Mouse (Mus musculus) macrophage (primary cell): ENCODE results near the gene Sept9. TPM values are rescaled to one million over a fixed set of nuclear protein-coding genes. Genes with fewer than 3 reads are reported as not detected.

Source experiments
- H3K27ac ChIP-seq: fragments of 350-480 bp; formaldehyde crosslinking; 2 replicates; pipeline ENCODE4 v1.9.0; 2021
- H3K36me3 ChIP-seq: fragments of 350-480 bp; formaldehyde crosslinking; 2 replicates; pipeline ENCODE4 v1.9.0; 2021; ENCODE audit errors: inconsistent target
- H3K4me3 ChIP-seq: fragments of 350-480 bp; formaldehyde crosslinking; 2 replicates; pipeline ENCODE4 v1.9.0; 2021; ENCODE audit errors: inconsistent target
- H3K79me2 ChIP-seq: fragments of 350-480 bp; formaldehyde crosslinking; 2 replicates; pipeline ENCODE4 v1.9.0; 2021; ENCODE audit errors: inconsistent target
- WGBS: methylation state at CpG from one replicate; pipeline ENCODE4 v1.1.7; 2026; ENCODE audit warnings: inconsistent platforms; ENCODE audit not compliant: missing documents; 5-methylcytosine and 5-hydroxymethylcytosine counted together
- polyA plus RNA-seq: library from polyadenylated mRNA; stranded (reverse); fragments of 250-400 nt; gene quantifications from 3 replicates; pipeline ENCODE4 v1.2.4, GENCODE M21; 2018; ENCODE audit warnings: inconsistent platforms

Gene Sept9
- polyA plus RNA-seq, 1 experiment from 2014 or later = 173 TPM

DNA sequence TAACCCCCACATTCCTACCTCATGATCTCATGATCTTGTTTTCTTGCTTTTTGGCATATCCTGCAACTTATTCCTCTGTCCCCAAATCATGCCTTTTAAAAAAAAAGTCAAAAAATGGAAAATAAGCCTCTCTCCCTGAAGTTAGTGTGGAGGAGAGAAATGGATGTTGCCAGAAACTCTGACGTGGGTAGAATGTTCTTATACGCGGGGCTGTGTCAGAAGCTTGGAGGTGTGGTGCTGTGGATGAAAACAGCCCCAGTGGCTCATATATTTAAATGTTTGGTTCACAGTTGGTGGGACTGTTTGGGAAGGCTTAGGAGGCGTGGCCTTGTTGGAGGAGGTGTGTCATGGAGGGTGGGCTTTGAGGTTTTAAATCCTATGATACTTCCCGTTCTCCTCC is 169.9 kb downstream of the Sept9 start:
- Histone ChIP-seq H3K4me3 (no peak overlapping the region), H3K79me2 (no peaks in the 10 kb centered on the region), H3K36me3 (no peaks in the 10 kb centered on the region), H3K27ac (no peak overlapping the region)
- WGBS = 100% methylated on average over 3 of the region's 5 CpGs

DNA sequence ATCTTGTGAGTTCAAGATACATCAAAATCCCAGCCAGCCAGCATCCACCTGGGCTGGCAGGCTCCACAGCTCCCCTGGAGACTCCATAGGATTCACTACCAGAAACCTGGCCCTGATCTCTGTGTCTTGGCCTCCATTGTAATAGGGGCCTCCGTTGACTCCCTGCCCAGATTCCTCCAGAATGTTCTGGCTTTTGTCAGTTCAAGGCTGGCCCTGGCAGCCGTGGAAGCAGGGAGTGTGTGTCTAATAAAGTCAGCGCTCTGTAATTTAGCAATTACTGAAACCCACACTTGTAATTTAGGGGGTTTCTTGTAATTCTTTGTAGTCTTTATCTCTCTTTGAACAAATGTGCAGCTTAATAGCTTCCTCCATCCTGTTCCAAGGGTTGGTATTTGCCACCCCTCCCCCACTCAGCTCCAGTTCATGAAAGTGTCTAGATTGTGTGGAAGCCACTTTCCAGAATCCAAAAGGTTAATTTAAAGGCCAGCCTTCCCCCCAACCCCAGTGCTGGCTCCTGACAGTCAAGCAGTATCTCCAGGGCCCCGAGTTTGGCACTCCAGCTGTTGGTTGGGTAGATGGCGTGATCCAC is 170.9 kb downstream of the Sept9 start:
- H3K36me3 ChIP-seq = no peaks in the 10 kb centered on the region
- H3K4me3 ChIP-seq = no peak overlapping the region
- H3K27ac ChIP-seq = no peak overlapping the region
- H3K79me2 ChIP-seq = no peaks in the 10 kb centered on the region
- 79% methylated on average over 5 of the region's 5 CpGs for WGBS

DNA sequence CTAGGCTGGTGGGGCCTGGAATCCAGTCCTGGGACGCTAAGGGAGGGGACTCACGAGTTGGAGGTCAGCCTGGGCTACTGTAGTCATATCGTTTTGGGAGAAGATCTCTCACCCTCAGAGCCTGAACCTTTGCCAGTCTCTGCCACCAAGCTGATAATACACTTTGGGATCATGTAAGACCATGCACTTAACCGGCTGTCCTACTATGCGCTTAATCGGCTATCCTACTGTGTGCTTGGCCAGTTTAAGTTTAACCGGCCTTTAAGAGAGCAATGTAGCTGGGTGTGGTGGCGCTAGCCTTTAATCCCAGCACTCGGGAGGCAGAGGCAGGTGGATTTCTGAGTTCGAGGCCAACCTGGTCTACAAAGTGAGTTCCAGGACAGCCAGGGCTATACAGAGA is 173.1 kb downstream of the Sept9 start:
- no peaks in the 10 kb centered on the region for H3K79me2 ChIP-seq
- 90% methylated on average over 10 of the region's 10 CpGs for WGBS

DNA sequence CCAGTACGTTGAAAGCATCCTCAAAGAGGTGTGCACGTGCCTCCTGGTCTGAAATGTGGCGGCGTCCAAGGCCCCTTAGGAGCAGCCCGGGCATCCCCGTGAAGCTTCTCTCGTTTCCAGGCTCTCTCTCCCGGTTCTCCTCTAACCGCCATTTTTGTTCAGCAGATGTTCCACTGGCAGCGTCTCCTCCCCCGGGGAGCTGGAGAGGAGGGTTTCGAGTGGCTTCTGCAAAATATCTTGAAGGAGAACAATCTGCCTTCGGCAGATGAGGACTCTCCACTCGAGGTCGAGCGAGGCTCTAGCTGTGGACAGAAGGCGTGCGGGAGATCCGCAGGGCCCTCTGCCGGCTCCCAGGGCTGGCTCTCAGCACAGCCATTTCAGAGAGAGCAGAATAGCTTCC is 173.7 kb downstream of the Sept9 start:
- H3K27ac ChIP-seq = no peak overlapping the region

More for the DNA sequence above, 173.1 kb downstream of the Sept9 start:
- no peak overlapping the region for H3K27ac ChIP-seq
- H3K36me3 ChIP-seq = no peaks in the 10 kb centered on the region
- H3K4me3 ChIP-seq = no peak overlapping the region

DNA sequence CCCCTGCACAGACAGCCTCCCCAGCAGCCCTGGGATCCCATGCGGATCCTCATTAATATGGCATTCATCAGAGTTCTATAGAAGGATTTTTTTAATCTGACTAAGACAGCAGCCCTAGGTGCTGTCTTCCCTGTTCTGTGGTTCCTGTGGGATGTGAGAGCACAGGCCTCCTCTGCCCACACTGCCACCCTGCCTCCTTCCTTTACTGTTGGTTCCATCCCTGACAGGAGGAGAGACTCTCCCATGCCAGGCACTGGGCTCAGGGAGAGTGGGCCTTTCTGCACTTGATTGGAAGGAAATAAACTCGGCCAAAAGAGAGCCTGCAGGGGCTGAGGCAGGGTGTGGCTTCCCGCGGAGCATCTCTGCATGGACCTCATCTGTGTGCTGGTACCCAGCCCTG is 174.4 kb downstream of the Sept9 start:
- no peak overlapping the region for H3K4me3 ChIP-seq
- 62% methylated on average over 4 of the region's 4 CpGs for WGBS
- no peaks in the 10 kb centered on the region for H3K36me3 ChIP-seq
- no peaks in the 10 kb centered on the region for H3K79me2 ChIP-seq
- no peak overlapping the region for H3K27ac ChIP-seq

More for the DNA sequence above, 173.7 kb downstream of the Sept9 start:
- WGBS = 93% methylated on average over 19 of the region's 20 CpGs
- H3K79me2 ChIP-seq = no peaks in the 10 kb centered on the region
- H3K36me3 ChIP-seq = no peaks in the 10 kb centered on the region
- no peak overlapping the region for H3K4me3 ChIP-seq

DNA sequence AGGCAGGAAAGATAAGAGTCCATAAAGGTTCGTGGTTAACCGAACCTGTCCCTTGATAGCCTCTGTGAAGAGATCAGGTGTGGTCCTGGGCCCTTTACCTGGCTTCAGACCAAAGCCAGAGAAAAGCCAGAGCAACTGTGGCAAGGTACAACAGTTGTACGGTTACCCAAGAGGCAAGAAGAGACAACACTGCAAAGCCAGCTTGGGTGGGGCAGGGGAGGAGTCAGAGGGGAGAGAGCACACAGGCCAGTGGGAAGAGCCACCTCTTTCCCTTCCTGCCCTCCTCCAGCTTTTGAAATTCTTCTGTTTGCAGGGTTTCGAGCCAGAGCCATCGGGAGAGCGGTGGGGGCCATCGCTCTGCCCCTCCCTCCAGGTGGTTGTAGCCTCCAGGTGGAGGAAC is 174.8 kb downstream of the Sept9 start:
- WGBS = 83% methylated on average over 7 of the region's 7 CpGs
- no peak overlapping the region for H3K27ac ChIP-seq
- H3K79me2 ChIP-seq = no peaks in the 10 kb centered on the region
- H3K36me3 ChIP-seq = no peaks in the 10 kb centered on the region
- no peak overlapping the region for H3K4me3 ChIP-seq

DNA sequence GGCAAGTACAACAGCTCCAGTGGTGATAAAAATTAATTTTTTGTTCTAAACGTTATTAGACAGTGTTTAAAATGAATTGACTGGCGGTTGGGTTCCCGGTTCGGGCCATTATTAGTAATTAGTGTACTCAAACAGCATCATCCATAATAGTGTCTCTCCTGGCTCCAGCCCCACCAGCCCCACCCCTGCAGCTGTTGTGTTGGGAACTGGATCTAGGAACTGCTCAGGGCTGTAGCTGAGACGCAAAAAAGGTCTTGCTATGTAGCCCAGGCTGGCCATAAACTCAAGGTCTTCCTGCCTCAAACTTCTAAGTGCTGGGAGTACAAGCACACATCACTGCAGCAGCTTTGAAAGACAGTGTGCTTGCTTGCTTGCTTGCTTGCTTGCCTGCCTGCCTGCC is 180.3 kb downstream of the Sept9 start:
- 90% methylated on average over 5 of the region's 5 CpGs for WGBS
- Histone ChIP-seq H3K36me3 (no peaks in the 10 kb centered on the region), H3K27ac (no peak overlapping the region), H3K79me2 (no peaks in the 10 kb centered on the region), H3K4me3 (no peak overlapping the region)

DNA sequence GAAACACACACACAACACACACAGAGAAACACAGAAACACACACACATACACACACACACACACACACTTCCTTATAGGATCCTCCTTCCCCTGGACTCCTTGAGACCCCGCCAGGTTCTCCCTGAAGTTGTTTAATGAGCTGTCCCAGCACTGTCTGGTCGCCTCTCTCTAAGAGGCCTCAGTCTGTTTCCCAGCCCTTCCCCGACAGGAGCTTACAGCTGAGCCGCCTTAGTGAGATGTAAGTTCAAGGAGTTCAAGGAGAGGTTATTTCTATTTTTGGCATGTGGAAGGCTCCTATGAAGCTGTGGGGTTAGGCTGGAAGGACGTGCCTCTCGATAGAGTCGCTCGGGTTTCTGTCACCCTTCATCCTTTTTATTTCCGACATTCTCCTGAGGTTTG is 184.8 kb downstream of the Sept9 start:
- H3K27ac ChIP-seq = no peak overlapping the region

DNA sequence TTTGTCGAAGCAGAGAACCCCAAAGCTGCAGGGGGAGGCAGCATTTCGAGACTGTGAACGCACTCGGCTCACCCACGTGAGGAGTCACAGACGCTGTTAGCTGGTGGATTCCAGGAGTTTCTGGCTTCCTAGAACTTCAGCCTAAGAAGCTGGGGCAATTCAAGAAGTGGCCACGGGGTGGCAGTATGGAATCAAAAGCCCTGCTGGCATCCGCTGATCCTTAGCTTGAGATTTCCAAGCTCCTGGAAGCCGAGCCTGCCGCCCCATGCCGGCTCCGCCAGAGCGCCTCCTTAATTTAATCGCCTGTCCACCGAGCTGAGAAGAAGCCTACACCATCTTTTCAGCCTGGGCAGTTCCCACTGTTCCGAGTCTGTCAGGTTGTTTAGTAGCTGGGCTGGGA is 185.4 kb downstream of the Sept9 start:
- 6% methylated on average over 16 of the region's 16 CpGs for WGBS
- Histone ChIP-seq H3K36me3 (no peaks in the 10 kb centered on the region), H3K79me2 (no peaks in the 10 kb centered on the region), H3K27ac (no peak overlapping the region), H3K4me3 (no peak overlapping the region)

More for the DNA sequence above, 184.8 kb downstream of the Sept9 start:
- H3K36me3 ChIP-seq = no peaks in the 10 kb centered on the region
- H3K4me3 ChIP-seq = no peak overlapping the region
- no peaks in the 10 kb centered on the region for H3K79me2 ChIP-seq
- 29% methylated on average over 9 of the region's 9 CpGs for WGBS

DNA sequence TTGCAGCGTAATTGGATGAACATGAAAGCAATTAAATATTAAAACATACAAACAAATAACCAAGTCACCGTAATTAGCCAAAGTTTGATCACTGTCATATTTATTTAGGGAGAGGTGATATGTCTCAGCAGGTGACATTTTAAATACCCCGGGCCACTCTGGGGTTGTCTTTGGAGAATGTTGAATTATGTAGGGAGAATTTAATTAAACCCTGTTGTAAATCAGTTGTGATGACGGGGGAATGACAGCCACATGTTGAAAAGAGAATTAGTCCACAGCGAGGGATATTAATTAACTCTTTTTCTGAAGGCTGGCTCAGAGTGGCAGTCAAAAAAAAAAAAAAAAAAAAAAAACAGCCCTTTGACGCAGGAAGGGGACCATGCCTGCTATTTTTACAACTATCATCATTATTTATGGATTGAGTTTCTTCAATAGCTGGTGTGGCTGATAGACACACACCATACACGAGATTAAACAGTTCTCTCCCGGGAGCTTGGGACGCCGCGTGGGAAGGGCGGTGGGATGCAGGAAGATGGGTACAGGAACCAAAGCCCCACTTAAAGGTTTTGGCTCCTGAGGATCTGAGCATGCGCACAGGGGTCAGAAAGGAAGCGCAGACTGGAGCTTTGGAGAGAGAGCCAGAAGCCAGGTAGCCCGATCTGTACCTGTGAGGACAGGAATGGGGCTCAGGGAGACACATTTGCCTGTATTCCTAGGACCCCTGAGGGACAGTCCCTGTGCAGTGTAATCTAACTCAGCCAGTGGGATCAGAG is 186.1 kb downstream of the Sept9 start:
- no peak overlapping the region for H3K27ac ChIP-seq
- WGBS = 69% methylated on average over 14 of the region's 15 CpGs
- no peaks in the 10 kb centered on the region for H3K36me3 ChIP-seq
- no peak overlapping the region for H3K4me3 ChIP-seq
- no peaks in the 10 kb centered on the region for H3K79me2 ChIP-seq

DNA sequence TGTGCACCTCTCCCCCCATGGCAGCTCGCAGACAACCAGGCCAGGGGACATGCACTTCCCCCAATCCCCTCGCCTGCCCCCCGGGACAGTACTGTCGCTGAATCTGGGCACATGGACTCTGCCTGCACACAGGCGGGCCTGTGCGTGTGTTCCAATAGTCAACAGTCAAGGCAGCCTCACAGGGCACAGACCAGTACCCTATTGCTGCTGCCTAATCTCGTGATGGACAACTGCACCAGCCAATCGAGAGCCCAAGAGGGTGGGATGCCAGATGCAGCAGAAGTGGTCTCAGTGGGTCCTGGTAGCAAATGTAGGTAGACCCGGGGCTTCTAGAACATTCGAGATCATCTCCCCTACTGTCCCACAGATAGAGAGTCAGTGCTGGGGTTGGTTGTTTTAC is 187.8 kb downstream of the Sept9 start:
- 84% methylated on average over 10 of the region's 10 CpGs for WGBS
- Histone ChIP-seq H3K36me3 (no peaks in the 10 kb centered on the region), H3K4me3 (no peak overlapping the region), H3K79me2 (no peaks in the 10 kb centered on the region), H3K27ac (no peak overlapping the region)

DNA sequence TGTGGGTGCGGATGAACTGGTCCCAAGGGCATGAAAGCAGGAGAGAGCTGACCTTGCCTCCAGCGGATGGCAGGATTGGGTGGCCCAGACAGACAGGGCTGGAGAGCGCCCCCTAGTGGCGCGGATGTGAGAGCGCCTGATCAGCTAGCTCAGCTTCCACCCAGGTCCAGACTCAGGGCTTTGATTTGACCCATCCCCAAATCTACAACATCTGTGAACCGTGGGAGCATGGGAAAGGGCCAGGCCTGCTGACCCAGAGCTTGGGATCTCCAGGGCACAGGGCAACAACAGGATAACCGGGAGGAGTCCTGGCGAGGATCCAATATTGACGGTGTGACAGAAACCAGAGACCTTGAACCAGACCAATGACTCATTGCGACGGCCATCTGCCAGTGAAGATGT is 190.5 kb downstream of the Sept9 start:
- H3K36me3 ChIP-seq = no peaks in the 10 kb centered on the region
- H3K79me2 ChIP-seq = no peaks in the 10 kb centered on the region
- H3K4me3 ChIP-seq = no peak overlapping the region
- no peak overlapping the region for H3K27ac ChIP-seq
- WGBS = 15% methylated on average over 12 of the region's 12 CpGs

DNA sequence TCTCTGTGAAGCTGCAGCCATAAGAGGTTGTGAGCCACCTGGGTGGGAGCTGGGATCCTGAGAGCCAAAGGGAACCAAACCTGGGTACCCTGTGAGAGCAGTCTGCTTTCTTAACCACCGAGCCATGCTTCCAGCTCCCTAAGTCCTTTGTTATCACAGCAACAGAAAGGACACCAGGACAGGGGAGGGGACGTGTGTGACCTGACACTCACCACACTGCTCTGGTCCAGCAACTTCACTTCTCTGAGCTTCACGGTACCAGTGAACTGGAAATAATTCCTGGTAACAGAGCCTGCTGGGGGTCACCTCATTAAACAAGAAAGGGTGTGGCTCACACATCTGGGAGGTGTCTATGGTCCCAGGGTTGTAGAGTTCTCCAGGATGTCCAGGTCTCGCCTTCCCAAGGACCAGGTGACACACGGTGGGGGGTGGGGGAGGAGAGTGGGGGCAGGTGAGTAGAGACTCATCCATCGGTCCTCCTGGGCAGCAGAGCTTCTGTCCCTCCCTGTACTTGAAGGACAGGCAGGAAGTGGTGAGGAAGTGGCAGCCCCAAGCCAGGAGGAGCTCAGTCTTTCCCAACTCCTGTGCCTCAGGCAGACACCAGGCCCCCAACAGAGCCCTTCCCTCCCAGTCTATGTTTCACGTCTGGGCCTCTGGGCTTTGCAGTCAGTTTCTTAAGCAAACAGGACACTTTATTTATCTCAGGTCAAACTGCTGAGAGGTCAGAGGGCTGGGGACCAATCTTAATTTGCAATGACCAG is 191.5 kb downstream of the Sept9 start:
- no peaks in the 10 kb centered on the region for H3K36me3 ChIP-seq
- no peaks in the 10 kb centered on the region for H3K79me2 ChIP-seq
- H3K4me3 ChIP-seq = no peak overlapping the region
- WGBS = 46% methylated on average over 7 of the region's 7 CpGs
- H3K27ac ChIP-seq = no peak overlapping the region

DNA sequence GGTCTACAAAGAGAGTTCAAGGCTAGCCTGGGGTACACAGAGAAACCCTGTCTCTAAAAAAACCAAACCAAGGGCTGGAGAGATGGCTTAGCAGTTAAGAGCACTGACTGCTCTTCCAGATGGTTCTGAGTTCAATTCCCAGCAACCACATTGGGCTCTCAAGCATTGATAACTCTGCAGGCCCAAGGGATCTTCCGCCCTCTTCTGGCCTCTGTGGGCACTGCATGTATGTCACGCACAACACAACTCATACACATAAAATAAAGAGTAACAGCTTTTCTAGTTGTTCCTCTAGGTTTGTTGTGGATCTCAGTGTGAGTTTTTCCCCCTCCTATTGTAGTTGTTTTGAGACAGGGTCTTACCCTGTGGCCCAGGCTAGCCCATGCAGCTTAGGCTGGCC is 192.8 kb downstream of the Sept9 start:
- no peak overlapping the region for H3K4me3 ChIP-seq
- H3K36me3 ChIP-seq = no peaks in the 10 kb centered on the region
- H3K27ac ChIP-seq = no peak overlapping the region
- H3K79me2 ChIP-seq = no peaks in the 10 kb centered on the region
- 89% methylated on average over 2 of the region's 2 CpGs for WGBS

DNA sequence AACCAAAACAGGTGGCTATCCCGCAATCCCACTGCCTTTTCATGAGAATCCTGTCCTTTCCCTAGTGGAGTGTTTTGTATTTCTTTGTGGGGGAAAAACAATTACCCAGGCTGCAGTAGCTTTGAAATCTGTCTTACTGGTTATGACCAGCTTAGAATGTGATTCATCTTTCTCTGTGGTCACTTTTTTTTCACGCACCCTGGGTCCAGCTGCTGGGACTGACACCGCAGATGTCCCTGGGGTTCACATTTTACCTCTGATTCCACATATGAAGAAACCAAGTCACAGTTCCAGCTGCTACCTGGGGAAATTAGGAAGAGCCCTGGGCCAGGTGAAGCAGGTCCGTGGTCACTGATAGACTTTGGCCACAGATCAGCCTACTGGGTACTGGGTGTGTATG is 194.3 kb downstream of the Sept9 start:
- 66% methylated on average over 4 of the region's 4 CpGs for WGBS
- Histone ChIP-seq H3K4me3 (no peak overlapping the region), H3K27ac (no peak overlapping the region)

More for the DNA sequence above, 194.3 kb downstream of the Sept9 start:
- H3K79me2 ChIP-seq = no peaks in the 10 kb centered on the region
- H3K36me3 ChIP-seq = no peaks in the 10 kb centered on the region
